Mouse (Mus musculus): ENCODE measurements at regions not wholly inside any gene's neighbourhood (a gene's known extent, or its start where the extent isn't known, plus 50 kb on each side); places are given as distances from the start of the nearest gene placed in this dataset.

DNA sequence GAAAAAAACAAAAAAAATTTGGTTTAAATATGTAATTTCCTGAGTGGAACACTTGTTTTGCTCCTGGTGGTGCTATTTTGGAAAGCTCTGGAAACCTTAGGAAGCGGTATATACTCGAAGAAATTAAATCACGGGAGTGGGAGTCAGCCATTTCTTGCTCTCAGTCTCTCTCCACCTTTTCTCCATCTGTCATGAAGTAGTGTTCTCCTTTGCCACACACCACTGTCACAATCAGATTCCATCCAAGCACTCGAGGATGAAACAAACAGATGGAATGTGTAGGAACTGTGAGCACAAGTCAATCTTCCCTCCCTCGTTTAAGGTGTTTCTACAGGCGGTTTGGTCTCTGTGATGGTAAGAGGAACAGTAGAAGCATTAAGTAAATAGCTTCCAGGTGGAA, 112.7 kb upstream of the Lyplal1 start:
- no peak for DNase-seq (ENCODE audit: low spot score)

- no peak for DNase-seq (ENCODE audit: low spot score)
Measured at GRCm38 (mm10) chr1:186228396-186228795, 111.3 kb upstream of the Lyplal1 start.

DNA sequence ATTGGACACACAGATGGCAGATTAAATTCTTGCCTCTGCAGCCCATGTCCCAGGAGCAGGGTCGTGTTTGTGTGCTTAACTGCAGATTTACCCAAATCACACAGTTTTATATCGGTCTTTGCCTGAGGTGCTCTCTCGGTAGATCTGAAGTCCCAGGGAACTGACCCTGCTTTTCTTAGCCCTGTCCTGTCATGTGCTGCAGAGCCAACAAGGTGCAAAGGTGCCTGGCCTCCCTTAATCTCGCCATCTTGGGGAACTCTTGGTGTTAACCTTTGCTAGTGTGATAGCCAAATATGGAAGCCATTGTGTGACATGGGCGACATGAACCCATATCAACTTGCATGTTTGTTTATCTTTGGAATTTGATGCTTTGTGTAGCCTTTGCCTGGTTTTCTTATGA, 107.1 kb upstream of the Lyplal1 start:
- no peak for DNase-seq (ENCODE audit: low spot score)

- no peak for DNase-seq (ENCODE audit: low spot score)
Measured at GRCm38 (mm10) chr1:186223417-186223816, 106.3 kb upstream of the Lyplal1 start.

- no peak for DNase-seq (ENCODE audit: low spot score)
Measured at GRCm38 (mm10) chr1:186218995-186219394, 101.9 kb upstream of the Lyplal1 start.

DNA sequence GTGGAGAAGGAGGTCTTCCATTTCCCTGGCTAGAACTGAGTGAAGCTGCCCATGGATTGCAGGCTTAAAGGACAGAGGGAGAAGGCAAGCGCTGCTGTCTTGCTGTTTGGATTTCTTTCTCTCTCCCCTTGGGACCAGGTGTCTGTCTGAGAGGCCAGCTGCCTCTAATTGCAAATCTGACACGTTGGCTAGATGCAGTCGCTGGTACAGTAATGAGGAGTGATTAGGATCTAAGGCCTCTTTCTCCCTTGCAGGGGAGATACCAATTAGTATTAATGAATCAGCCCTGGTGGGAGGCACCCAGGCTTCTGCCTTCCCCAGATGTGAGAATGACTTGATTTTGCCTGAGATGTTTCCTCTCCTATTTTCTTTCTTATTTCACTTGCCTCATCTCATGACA, 100.1 kb upstream of the Lyplal1 start:
- no peak for DNase-seq (ENCODE audit: low spot score)

GRCm38 (mm10) chr1:186204151-186204550, 87.0 kb upstream of the Lyplal1 start:
- DNase-seq (ENCODE audit: low spot score): no peak

GRCm38 (mm10) chr1:186202536-186202935, 85.4 kb upstream of the Lyplal1 start:
- DNase-seq (ENCODE audit: low spot score): no peak

GRCm38 (mm10) chr1:186198391-186198790, 81.3 kb upstream of the Lyplal1 start:
- DNase-seq (ENCODE audit: low spot score): no peak

DNA sequence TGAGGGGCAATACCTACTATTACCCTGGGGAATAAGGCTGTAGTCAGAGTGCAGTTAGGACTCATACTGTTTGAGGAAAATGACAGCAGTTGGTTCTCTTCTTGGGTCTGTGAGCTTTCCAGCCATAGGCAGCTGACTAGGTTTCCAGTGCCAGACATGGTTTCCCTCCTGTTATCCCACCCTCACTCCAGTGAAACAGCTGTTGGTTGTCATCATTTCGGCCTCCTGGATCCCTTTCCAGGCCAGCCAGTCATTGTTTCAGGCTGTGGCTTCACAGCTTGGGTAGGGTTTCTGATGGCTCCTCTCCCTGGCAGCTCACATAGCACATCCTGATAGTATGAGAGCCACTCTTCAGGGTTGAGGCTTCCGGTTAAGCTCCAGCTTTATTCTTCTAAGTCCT, 79.9 kb upstream of the Lyplal1 start:
- DNase-seq (ENCODE audit: low spot score): no peak

GRCm38 (mm10) chr1:186189390-186189789, 72.3 kb upstream of the Lyplal1 start:
- DNase-seq (ENCODE audit: low spot score): no peak

GRCm38 (mm10) chr1:186187372-186187771, 70.3 kb upstream of the Lyplal1 start:
- no peak for DNase-seq (ENCODE audit: low spot score)

- no peak for DNase-seq (ENCODE audit: low spot score)
Measured at GRCm38 (mm10) chr1:186183204-186183651, 66.1 kb upstream of the Lyplal1 start.

DNA sequence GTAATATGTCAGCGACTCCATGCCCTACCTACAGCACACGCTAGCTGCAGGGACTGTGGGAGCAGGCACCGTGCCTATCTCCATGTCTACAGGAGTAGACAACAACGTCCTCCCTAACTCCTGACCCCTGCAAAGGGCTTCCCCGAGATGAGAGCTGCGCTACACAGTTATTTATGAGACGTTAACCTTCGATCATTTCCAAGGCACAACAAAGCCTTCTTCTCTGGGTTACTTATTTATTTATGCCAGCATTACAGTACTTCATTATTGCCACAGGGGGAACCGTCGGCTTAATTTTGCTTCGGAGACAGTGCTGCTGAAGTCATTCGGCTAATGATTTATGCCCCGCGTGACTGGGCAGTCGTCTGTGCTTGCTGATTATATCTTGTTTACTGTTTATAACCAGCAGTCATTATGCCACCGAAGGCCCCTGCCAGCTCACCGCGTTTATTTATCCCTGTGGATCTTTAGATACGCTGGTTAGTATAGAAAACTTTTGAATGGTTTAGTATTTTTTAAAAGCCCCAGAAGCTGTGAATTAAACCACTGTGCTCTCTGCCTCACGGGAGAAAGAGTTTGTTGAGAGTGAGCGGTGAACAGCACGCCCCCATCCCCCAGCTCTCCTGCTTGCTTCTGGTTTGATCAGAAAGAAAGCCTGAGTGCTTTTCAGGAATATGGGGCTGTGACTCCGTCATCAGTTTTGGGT, 65.5 kb upstream of the Lyplal1 start:
- peak; percentile 18 for DNase-seq (ENCODE audit: low spot score)

GRCm38 (mm10) chr1:186177019-186177418, 59.9 kb upstream of the Lyplal1 start:
- DNase-seq (ENCODE audit: low spot score): no peak

GRCm38 (mm10) chr1:186173472-186174014, 56.4 kb upstream of the Lyplal1 start:
- DNase-seq (ENCODE audit: low spot score): no peak

- no peak for DNase-seq (ENCODE audit: low spot score)
Measured at GRCm38 (mm10) chr1:186171691-186172090, 54.6 kb upstream of the Lyplal1 start.

Data from ovary, postnatal 10 days (tissue).